Mouse (Mus musculus) forebrain, postnatal 0 days (tissue): ENCODE measurements around the gene Cth. TPM values are rescaled to one million over a fixed set of nuclear protein-coding genes. Genes with fewer than 3 reads are reported as not detected.

Source experiments
- ATAC-seq: fragments of 200-750 bp; cut with Nextera tagmentation; 2 replicates; pipeline ENCODE4 v1.8.0; 2017; ENCODE audit warnings: mild to moderate bottlenecking, moderate library complexity
- DNase-seq: peaks from one replicate; pipeline ENCODE4 v3.0.0-alpha.2; 2015
- H3K27ac ChIP-seq: fragments of 300-500 bp; sonication (generic); 2 replicates; pipeline ENCODE4 v1.5.1; 2014; ENCODE audit warnings: low read depth, mild to moderate bottlenecking, antibody characterized with exemption, low read length, moderate library complexity, mixed read lengths
- H3K27me3 ChIP-seq: fragments of 300-500 bp; sonication (generic); 2 replicates; pipeline ENCODE4 v1.6.1; 2014; ENCODE audit warnings: mild to moderate bottlenecking, low read length, mixed read lengths; ENCODE audit not compliant: insufficient read depth
- H3K36me3 ChIP-seq: fragments of 300-500 bp; sonication (generic); 2 replicates; pipeline ENCODE4 v1.6.1; 2014; ENCODE audit warnings: mild to moderate bottlenecking, moderate library complexity; ENCODE audit not compliant: insufficient read depth
- H3K4me1 ChIP-seq: fragments of 300-500 bp; sonication (generic); 2 replicates; pipeline ENCODE4 v1.6.1; 2014; ENCODE audit warnings: antibody characterized with exemption; ENCODE audit not compliant: insufficient read depth
- H3K4me2 ChIP-seq: fragments of 300-500 bp; sonication (generic); 2 replicates; pipeline ENCODE4 v1.6.1; 2014; ENCODE audit warnings: low read depth, mild to moderate bottlenecking, moderate library complexity
- H3K4me3 ChIP-seq: fragments of 300-500 bp; sonication (generic); 2 replicates; pipeline ENCODE4 v1.5.1; 2014; ENCODE audit warnings: low read depth, low read length, mixed read lengths
- H3K9ac ChIP-seq: fragments of 300-500 bp; sonication (generic); 2 replicates; pipeline ENCODE4 v1.6.1; 2014; ENCODE audit warnings: mild to moderate bottlenecking
- H3K9me3 ChIP-seq: fragments of 300-500 bp; sonication (generic); 2 replicates; pipeline ENCODE4 v1.6.1; 2016; ENCODE audit warnings: low read length
- CTCF ChIP-seq: sonication (generic); IDR thresholded peaks from 2 replicates; pipeline ENCODE4 v1.5.1; 2016; ENCODE audit warnings: antibody characterized with exemption, control low read depth, low read depth
- WGBS: fragments of 180-500 bp; shearing (Covaris S2); extraction: QIAGEN DNeasy Blood & Tissue Kit; methylation state at CpG from one replicate; pipeline ENCODE4 v1.1.7; 2014; 5-methylcytosine and 5-hydroxymethylcytosine counted together
- polyA plus RNA-seq: library from polyadenylated mRNA; unstranded; fragments of >200 nt; fragmentation: Nextera tagmentation; extraction: Ambion mirVana; gene quantifications from 2 replicates; pipeline ENCODE4 v1.2.1, GENCODE M21; 2015
- total RNA-seq: library from RNA; depleted of rRNA; stranded (reverse); fragments of >200 nt; gene quantifications from 2 replicates; pipeline ENCODE4 v1.2.3, GENCODE M21; 2014; rRNA removed

Cth gene
- total and polyA plus RNA-seq, 2 experiments from 2014 or later: 2.1 to 3.2 TPM

DNA sequence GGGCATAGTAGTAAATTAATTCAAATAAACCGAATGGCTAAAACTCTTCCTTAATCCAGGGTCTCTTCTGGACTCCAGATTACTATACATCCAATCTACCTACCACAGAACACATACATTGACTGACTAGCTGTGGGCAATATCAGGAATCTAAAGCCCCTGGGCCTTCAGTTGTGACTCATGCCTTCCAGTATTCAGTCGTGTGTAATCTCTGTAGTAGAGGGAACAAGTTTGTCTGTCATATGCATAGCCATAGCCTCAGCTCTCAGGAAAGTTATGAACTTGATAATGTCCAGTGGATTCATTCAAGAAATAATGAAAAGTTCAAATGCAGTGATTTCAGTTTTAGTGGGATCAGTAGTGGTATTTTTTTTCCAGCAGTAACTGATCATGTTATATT is 59.0 kb downstream of the Cth start:
- TF ChIP-seq CTCF: no peak
- Histone ChIP-seq H3K27ac (no peak overlapping the region), H3K4me2 (no peak overlapping the region), H3K36me3 (no peaks in the 10 kb centered on the region), H3K9me3 (no peaks in the 10 kb centered on the region), H3K9ac (no peak overlapping the region), H3K4me3 (no peak overlapping the region), H3K27me3 (no peaks in the 10 kb centered on the region), H3K4me1 (no peaks in the 10 kb centered on the region)
- ATAC-seq (no peak), DNase-seq (no peak)
- 81% methylated on average over 2 of the region's 2 CpGs for WGBS

DNA sequence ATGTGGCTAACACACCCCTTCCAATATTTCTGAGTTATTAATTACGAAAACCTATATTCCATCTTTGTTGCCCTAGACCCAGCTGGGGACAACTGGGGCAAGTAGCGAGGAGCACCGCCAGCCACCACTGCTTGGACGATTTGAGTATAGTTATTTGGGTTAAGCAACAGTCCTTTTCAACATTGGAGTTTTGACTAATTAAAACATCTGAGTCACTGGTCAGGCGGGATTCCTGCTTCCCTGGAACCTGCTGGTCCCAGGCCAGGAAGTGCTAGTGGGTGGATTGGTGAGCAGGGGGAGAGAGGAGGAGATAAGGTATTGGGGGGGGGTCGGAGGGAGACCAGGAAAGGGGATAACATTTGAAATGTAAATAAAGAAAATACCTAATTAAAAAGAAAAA is 59.4 kb downstream of the Cth start:
- H3K9me3 ChIP-seq: no peaks in the 10 kb centered on the region
- no peak for ATAC-seq
- H3K36me3 ChIP-seq: no peaks in the 10 kb centered on the region
- no peaks in the 10 kb centered on the region for H3K4me1 ChIP-seq
- no peak overlapping the region for H3K9ac ChIP-seq
- no peak overlapping the region for H3K27ac ChIP-seq
- H3K4me3 ChIP-seq: no peak overlapping the region
- 74% methylated on average over 6 of the region's 6 CpGs for WGBS
- H3K27me3 ChIP-seq: no peaks in the 10 kb centered on the region
- no peak overlapping the region for H3K4me2 ChIP-seq
- DNase-seq: no peak
- TF ChIP-seq CTCF: no peak

DNA sequence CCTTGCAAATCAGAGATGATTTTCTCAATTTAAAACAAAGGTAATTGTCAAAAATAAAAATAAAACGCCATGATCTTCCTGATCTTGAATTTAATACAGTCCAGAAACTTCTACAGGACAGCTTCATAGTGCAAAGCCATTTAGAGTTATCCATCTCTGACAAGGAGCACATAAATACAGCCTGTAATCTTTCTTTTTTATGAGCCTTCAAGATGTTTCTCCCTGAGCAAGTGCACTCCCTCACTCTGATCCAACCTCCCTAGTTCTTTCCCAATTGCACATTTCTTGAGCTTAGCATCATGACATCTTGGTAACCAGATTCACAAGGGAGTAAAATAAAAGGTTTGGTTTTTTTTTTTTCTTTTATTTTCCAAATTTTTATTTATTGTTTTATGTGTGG is 72.1 kb downstream of the Cth start:
- Histone ChIP-seq H3K4me2 (no peak overlapping the region), H3K36me3 (no peaks in the 10 kb centered on the region), H3K27ac (no peak overlapping the region), H3K4me3 (no peak overlapping the region), H3K4me1 (no peaks in the 10 kb centered on the region), H3K27me3 (no peaks in the 10 kb centered on the region), H3K9ac (no peak overlapping the region), H3K9me3 (no peaks in the 10 kb centered on the region)
- TF ChIP-seq CTCF: no peak
- no peak for ATAC-seq
- DNase-seq: no peak
- WGBS: 56% methylated on average over 1 of the region's 1 CpGs

- no peaks in the 10 kb centered on the region for H3K4me1 ChIP-seq
- no peaks in the 10 kb centered on the region for H3K36me3 ChIP-seq
- no peaks in the 10 kb centered on the region for H3K9me3 ChIP-seq
- ATAC-seq (peak; percentile 18; the same call in 1 of the 2 replicates), DNase-seq (no peak)
- H3K27ac ChIP-seq: no peak overlapping the region
- H3K4me2 ChIP-seq: no peak overlapping the region
- no peaks in the 10 kb centered on the region for H3K27me3 ChIP-seq
- no peak for TF ChIP-seq CTCF
- H3K4me3 ChIP-seq: no peak overlapping the region
- WGBS: 50% methylated on average over 2 of the region's 2 CpGs
- H3K9ac ChIP-seq: no peak overlapping the region
Observed at GRCm38 (mm10) chr3:157848503-157848902, 76.4 kb downstream of the Cth start.

- Histone ChIP-seq H3K36me3 (no peaks in the 10 kb centered on the region), H3K9me3 (no peaks in the 10 kb centered on the region), H3K27ac (no peak overlapping the region), H3K4me1 (no peaks in the 10 kb centered on the region), H3K9ac (no peak overlapping the region), H3K27me3 (no peaks in the 10 kb centered on the region), H3K4me3 (no peak overlapping the region), H3K4me2 (no peak overlapping the region)
- peak; percentile 13 for DNase-seq
- no peak for TF ChIP-seq CTCF
- ATAC-seq: peak; percentile 59; the same call in 1 of the 2 replicates
- WGBS: 68% methylated on average over 7 of the region's 7 CpGs
Observed at GRCm38 (mm10) chr3:157847338-157848284, 77.3 kb downstream of the Cth start.

Other genes starting within 250 kb of the Cth start
- gene Ankrd13c, start 22.2 kb upstream of the Cth start, total RNA-seq: 31.3 and 39.0 TPM in 2 replicates
- gene Ankrd13c, start 22.2 kb upstream of the Cth start, polyA plus RNA-seq: 16.4 and 22.0 TPM in 2 replicates
- gene Srsf11, start 111.6 kb upstream of the Cth start, total RNA-seq: 164 and 181 TPM in 2 replicates
- 153 and 172 TPM in 2 replicates for gene Srsf11, start 111.6 kb upstream of the Cth start, polyA plus RNA-seq
- gene Lrrc40, start 111.6 kb upstream of the Cth start, total RNA-seq: 53.9 and 65.5 TPM in 2 replicates
- 52.1 and 63.9 TPM in 2 replicates for gene Lrrc40, start 111.6 kb upstream of the Cth start, polyA plus RNA-seq